Mouse (Mus musculus) hindbrain, embryonic 16.5 days (tissue): ENCODE measurements around the gene Commd3. TPM values are rescaled to one million over a fixed set of nuclear protein-coding genes. Genes with fewer than 3 reads are reported as not detected.

Experiments
- ATAC-seq: fragments of 200-750 bp; cut with Nextera tagmentation; 2 replicates; pipeline ENCODE4 v1.8.0; 2017; ENCODE audit warnings: moderate TSS enrichment, moderate library complexity
- H3K27ac ChIP-seq: fragments of 300-500 bp; sonication (generic); 2 replicates; pipeline ENCODE4 v1.5.1; 2014; ENCODE audit warnings: low read depth, mild to moderate bottlenecking, control low read depth, low read length, moderate library complexity
- H3K27me3 ChIP-seq: fragments of 300-500 bp; sonication (generic); replicated peaks from 2 replicates; pipeline ENCODE4 v1.6.1; 2014; ENCODE audit warnings: low read length; ENCODE audit not compliant: control insufficient read depth, insufficient read depth
- H3K36me3 ChIP-seq: fragments of 300-500 bp; sonication (generic); 2 replicates; pipeline ENCODE4 v1.6.1; 2014; ENCODE audit warnings: mild to moderate bottlenecking, low read length, moderate library complexity, mixed read lengths; ENCODE audit not compliant: control insufficient read depth, insufficient read depth
- H3K4me1 ChIP-seq: fragments of 300-500 bp; sonication (generic); 2 replicates; pipeline ENCODE4 v1.6.1; 2014; ENCODE audit warnings: low read depth, low read length; ENCODE audit not compliant: control insufficient read depth, insufficient read depth
- H3K4me2 ChIP-seq: fragments of 300-500 bp; sonication (generic); 2 replicates; pipeline ENCODE4 v1.6.1; 2014; ENCODE audit warnings: mild to moderate bottlenecking, low read length, control low read depth, moderate library complexity
- H3K4me3 ChIP-seq: fragments of 300-500 bp; sonication (generic); 2 replicates; pipeline ENCODE4 v1.5.1; 2014; ENCODE audit warnings: mild to moderate bottlenecking, low read length, control low read depth, moderate library complexity
- H3K9ac ChIP-seq: fragments of 300-500 bp; sonication (generic); 2 replicates; pipeline ENCODE4 v1.6.1; 2014; ENCODE audit warnings: low read depth, mild to moderate bottlenecking, control low read depth, low read length, moderate library complexity
- H3K9me3 ChIP-seq: fragments of 300-500 bp; sonication (generic); 2 replicates; pipeline ENCODE4 v1.6.1; 2014; ENCODE audit warnings: mild to moderate bottlenecking, low read length, moderate library complexity; ENCODE audit not compliant: control insufficient read depth
- WGBS: fragments of 180-500 bp; shearing (Covaris S2); extraction: QIAGEN DNeasy Blood & Tissue Kit; methylation state at CpG from one replicate; pipeline ENCODE4 v1.1.7; 2014; 5-methylcytosine and 5-hydroxymethylcytosine counted together
- polyA plus RNA-seq: library from polyadenylated mRNA; unstranded; fragments of >200 nt; fragmentation: Nextera tagmentation; extraction: Ambion mirVana; gene quantifications from 2 replicates; pipeline ENCODE4 v1.2.1, GENCODE M21; 2015

Commd3 gene
- polyA plus RNA-seq, 1 experiment from 2014 or later, result 182 TPM

- Histone ChIP-seq H3K4me3 (no peak overlapping the region), H3K9me3 (no peaks in the 10 kb centered on the region), H3K4me2 (no peak overlapping the region; the same call in 1 of the 2 replicates), H3K27me3 (no peaks in the 10 kb centered on the region), H3K27ac (no peak overlapping the region), H3K4me1 (peaks cover 11% of the 10 kb centered on the region), H3K36me3 (no peaks in the 10 kb centered on the region), H3K9ac (no peak overlapping the region)
- 57% methylated on average over 4 of the region's 4 CpGs for WGBS
- ATAC-seq, result no peak
These were observed 1.6 kb downstream of the Commd3 start for GRCm38 (mm10) chr2:18673766-18674165.

- Histone ChIP-seq H3K27ac (no peak overlapping the region), H3K4me3 (no peak overlapping the region), H3K9me3 (no peaks in the 10 kb centered on the region), H3K4me1 (peaks cover 11% of the 10 kb centered on the region), H3K9ac (no peak overlapping the region), H3K27me3 (no peaks in the 10 kb centered on the region), H3K4me2 (no peak overlapping the region), H3K36me3 (no peaks in the 10 kb centered on the region)
- no peak for ATAC-seq
- 79% methylated on average over 4 of the region's 4 CpGs for WGBS
These were observed 2.2 kb downstream of the Commd3 start for GRCm38 (mm10) chr2:18674193-18674902.

GRCm38 (mm10) chr2:18675681-18676456, 3.7 kb downstream of the Commd3 start:
- H3K27ac ChIP-seq, result peak overlapping the region; percentile 96
- H3K36me3 ChIP-seq, result no peaks in the 10 kb centered on the region
- peak overlapping the region; percentile 75 for H3K4me3 ChIP-seq
- H3K4me2 ChIP-seq, result peak overlapping the region; percentile 80
- H3K9ac ChIP-seq, result peak overlapping the region; percentile 96
- H3K4me1 ChIP-seq, result peaks cover 16% of the 10 kb centered on the region
- ATAC-seq, result no peak
- peaks cover 4% of the 10 kb centered on the region; the same call in 1 of the 2 replicates for H3K27me3 ChIP-seq
- WGBS, result 12% methylated on average over 34 of the region's 42 CpGs
- H3K9me3 ChIP-seq, result no peaks in the 10 kb centered on the region

GRCm38 (mm10) chr2:18676457-18676935, 4.3 kb downstream of the Commd3 start:
- Histone ChIP-seq H3K9ac (peak overlapping the region; percentile 96), H3K27me3 (peaks cover 6% of the 10 kb centered on the region; the same call in 1 of the 2 replicates), H3K4me2 (peak overlapping the region; percentile 80), H3K9me3 (no peaks in the 10 kb centered on the region), H3K4me3 (peak overlapping the region; percentile 75), H3K36me3 (no peaks in the 10 kb centered on the region), H3K4me1 (peaks cover 19% of the 10 kb centered on the region), H3K27ac (peak overlapping the region; percentile 96)
- WGBS, result 0% methylated on average over 4 of the region's 64 CpGs
- ATAC-seq, result peak; percentile 89

GRCm38 (mm10) chr2:18676936-18677491, 4.8 kb downstream of the Commd3 start, which contains the start of gene Bmi1:
TSS of gene Bmi1 (plus strand) at chr2:18677018.
- H3K27ac ChIP-seq, result peak within 1 kb of the TSS; percentile 96
- WGBS, result 0% methylated on average over 42 of the region's 77 CpGs
- peak within 1 kb of the TSS; percentile 96 for H3K9ac ChIP-seq
- peaks cover 19% of the 10 kb centered on the region for H3K4me1 ChIP-seq
- no peaks in the 10 kb centered on the region for H3K9me3 ChIP-seq
- no peaks in the 10 kb centered on the region for H3K36me3 ChIP-seq
- H3K4me2 ChIP-seq, result peak within 1 kb of the TSS; percentile 80
- peak within 1 kb of the TSS; percentile 75 for H3K4me3 ChIP-seq
- ATAC-seq, result peak; percentile 71
- H3K27me3 ChIP-seq, result peaks cover 6% of the 10 kb centered on the region; the same call in 1 of the 2 replicates

- peak overlapping the region; percentile 96 for H3K9ac ChIP-seq
- H3K27me3 ChIP-seq, result peaks cover 11% of the 10 kb centered on the region
- peak overlapping the region; percentile 80 for H3K4me2 ChIP-seq
- peaks cover 2% of the 10 kb centered on the region; the same call in 1 of the 2 replicates for H3K36me3 ChIP-seq
- peak overlapping the region; percentile 75 for H3K4me3 ChIP-seq
- H3K27ac ChIP-seq, result peak overlapping the region; percentile 96
- no peaks in the 10 kb centered on the region for H3K9me3 ChIP-seq
- H3K4me1 ChIP-seq, result peaks cover 19% of the 10 kb centered on the region
- under 1% methylated on average over 41 of the region's 55 CpGs for WGBS
- peak; percentile 1; the same call in 1 of the 2 replicates for ATAC-seq
These were observed 5.7 kb downstream of the Commd3 start for GRCm38 (mm10) chr2:18677631-18678471.

GRCm38 (mm10) chr2:18679701-18680100, 7.5 kb downstream of the Commd3 start:
- H3K4me1 ChIP-seq, result peaks cover 14% of the 10 kb centered on the region
- H3K27me3 ChIP-seq, result peaks cover 15% of the 10 kb centered on the region
- no peak overlapping the region for H3K9ac ChIP-seq
- peaks cover 7% of the 10 kb centered on the region for H3K36me3 ChIP-seq
- no peak overlapping the region for H3K4me3 ChIP-seq
- H3K4me2 ChIP-seq, result no peak overlapping the region
- no peak overlapping the region for H3K27ac ChIP-seq
- no peak for ATAC-seq
- 56% methylated on average over 2 of the region's 2 CpGs for WGBS
- H3K9me3 ChIP-seq, result no peaks in the 10 kb centered on the region

- peaks cover 15% of the 10 kb centered on the region for H3K27me3 ChIP-seq
- peaks cover 7% of the 10 kb centered on the region for H3K36me3 ChIP-seq
- H3K27ac ChIP-seq, result no peak overlapping the region
- no peaks in the 10 kb centered on the region for H3K9me3 ChIP-seq
- WGBS, result 8% methylated on average over 4 of the region's 4 CpGs
- peak overlapping the region; percentile 29 for H3K4me3 ChIP-seq
- H3K4me2 ChIP-seq, result peak overlapping the region; percentile 46
- no peak overlapping the region for H3K9ac ChIP-seq
- ATAC-seq, result no peak
- H3K4me1 ChIP-seq, result peaks cover 14% of the 10 kb centered on the region
These were observed 8.3 kb downstream of the Commd3 start for GRCm38 (mm10) chr2:18680501-18680900.
